Mouse (Mus musculus): Measurements from ENCODE around the gene Neu1. TPM values are rescaled to one million over a fixed set of nuclear protein-coding genes. Genes with fewer than 3 reads are reported as not detected.

Gene Neu1
- total and polyA plus RNA-seq, 3 experiments: 31.2 to 32.0 (median 31.9) TPM

- Histone ChIP-seq H3K79me2 (replicated peaks; ENCODE audit: control insufficient read depth, extremely low read depth, insufficient read depth, poor library complexity, severe bottlenecking) (peaks cover 14% of the 10 kb centered on the region), H3K27ac (ENCODE audit: insufficient read depth, low read depth) (no peak overlapping the region), H3K4me3 (replicated peaks in 1 of 3; ENCODE audit: low read depth in 2 of 3, low read length in 2 of 3, poor library complexity in 1 of 3) (no peak overlapping the region), H3K9ac (ENCODE audit: insufficient read depth, low read depth) (no peak overlapping the region), H3K27me3 (replicated peaks) (no peaks in the 10 kb centered on the region), H3K4me2 (ENCODE audit: insufficient read depth, low read depth, poor library complexity, severe bottlenecking) (no peak overlapping the region), H3K36me3 (replicated peaks in 1 of 2; ENCODE audit: control insufficient read depth in 1 of 2, insufficient read depth in 1 of 2, low read length in 1 of 2) (peaks cover 15 to 32% of the 10 kb centered on the region in 2 experiments), H3K4me1 (ENCODE audit: control insufficient read depth in 1 of 2, insufficient read depth in 2 of 2) (peaks cover 10 to 15% of the 10 kb centered on the region in 2 experiments; a peak in 3 of 4 replicates), H3K9me3 (replicated peaks; ENCODE audit: low read length) (no peaks in the 10 kb centered on the region)
- DNase-seq (ENCODE audit: extremely low read depth): no peak
- dilution Hi-C loops (cut with MboI; ENCODE audit: extremely low pct_ligation_motif_present, extremely low pct_unique_long_range_greater_than_20kb, low sequenced_read_pairs) (no loop called here), in situ Hi-C loops (cut with MboI; ENCODE audit: low pct_ligation_motif_present, low pct_unique_long_range_greater_than_20kb, low sequenced_read_pairs) (no loop called here)
- TF ChIP-seq MAX (IDR thresholded peaks at IDR 0.05; ENCODE audit: low read length) (no peak), MEF2A (IDR thresholded peaks at IDR 0.05; ENCODE audit: borderline replicate concordance, low read depth, low read length) (no peak), KAT2A (IDR thresholded peaks at IDR 0.05; ENCODE audit: insufficient replicate concordance, low read length) (no peak), ETS1 (conservative IDR thresholded peaks at IDR 0.05; ENCODE audit: low read depth, low read length) (no peak), EP300 (IDR thresholded peaks at IDR 0.05; ENCODE audit: low read length) (no peak), BHLHE40 (IDR thresholded peaks at IDR 0.05; ENCODE audit: low read depth, low read length) (no peak), ELF1 (IDR thresholded peaks at IDR 0.05; ENCODE audit: low read depth, low read length) (no peak), JUN (IDR thresholded peaks at IDR 0.05; ENCODE audit: insufficient read depth, low read depth, low read length) (no peak), RAD21 (IDR thresholded peaks at IDR 0.05; ENCODE audit: low read depth, low read length) (no peak)
Observed at GRCm38 (mm10) chr17:34946486-34947140, 15.6 kb downstream of the Neu1 start.

GRCm38 (mm10) chr17:34947606-34948005, 16.6 kb downstream of the Neu1 start:
- dilution Hi-C loops (cut with MboI; ENCODE audit: extremely low pct_ligation_motif_present, extremely low pct_unique_long_range_greater_than_20kb, low sequenced_read_pairs): no loop called here
- H3K9ac ChIP-seq (ENCODE audit: insufficient read depth, low read depth): no peak overlapping the region
- no peak overlapping the region for H3K4me2 ChIP-seq (ENCODE audit: insufficient read depth, low read depth, poor library complexity, severe bottlenecking)

More at GRCm38 (mm10) chr17:34947606-34948005, 16.6 kb downstream of the Neu1 start:
- TF ChIP-seq RAD21 (IDR thresholded peaks at IDR 0.05; ENCODE audit: low read depth, low read length): peak; percentile 17
- no peak for TF ChIP-seq POLR2A (IDR thresholded peaks at IDR 0.05; ENCODE audit: low read depth, low read length)
- no peak for TF ChIP-seq BHLHE40 (IDR thresholded peaks at IDR 0.05; ENCODE audit: low read depth, low read length)
- peak; percentile 10; the same call in 1 of the 2 replicates for TF ChIP-seq SMC3 (IDR thresholded peaks at IDR 0.05; ENCODE audit: low read depth, low read length)
- peak; percentile 36 to 56; a peak in 3 of 4 replicates for TF ChIP-seq CTCF (conservative IDR thresholded peaks at IDR 0.05 in 1 of 2, IDR thresholded peaks at IDR 0.05 in 1 of 2; ENCODE audit: low read depth in 2 of 2, low read length in 2 of 2)
- H3K27ac ChIP-seq (ENCODE audit: insufficient read depth, low read depth): no peak overlapping the region
- H3K4me3 ChIP-seq (replicated peaks in 1 of 3; ENCODE audit: low read depth in 2 of 3, low read length in 2 of 3, poor library complexity in 1 of 3): no peak overlapping the region
- no peaks in the 10 kb centered on the region for H3K9me3 ChIP-seq (replicated peaks; ENCODE audit: low read length)
- peaks cover 15 to 36% of the 10 kb centered on the region in 2 experiments for H3K36me3 ChIP-seq (replicated peaks in 1 of 2; ENCODE audit: control insufficient read depth in 1 of 2, insufficient read depth in 1 of 2, low read length in 1 of 2)
- DNase-seq (ENCODE audit: extremely low read depth): peak; percentile 46
- in situ Hi-C loops (cut with MboI; ENCODE audit: low pct_ligation_motif_present, low pct_unique_long_range_greater_than_20kb, low sequenced_read_pairs): no loop called here
- H3K27me3 ChIP-seq (replicated peaks): no peaks in the 10 kb centered on the region
- H3K79me2 ChIP-seq (replicated peaks; ENCODE audit: control insufficient read depth, extremely low read depth, insufficient read depth, poor library complexity, severe bottlenecking): peaks cover 19% of the 10 kb centered on the region
- H3K4me1 ChIP-seq (ENCODE audit: control insufficient read depth in 1 of 2, insufficient read depth in 2 of 2): peaks cover 10 to 15% of the 10 kb centered on the region in 2 experiments; a peak in 3 of 4 replicates

Measured in CH12.LX (cell line).